Mouse (Mus musculus): ENCODE data around the gene Osgep. TPM values are rescaled to one million over a fixed set of nuclear protein-coding genes. Genes with fewer than 3 reads are reported as not detected.
A peak's percentile ranks its signal among the peaks of the same experiment; 100 is the strongest.
"Not testable (repeated sequence)": the region's sequence is repeated elsewhere in the genome, so short reads cannot be mapped to it uniquely, and the experiment has no call there.

Osgep gene
- polyA plus RNA-seq, 1 experiment from 2014 or later: 125 TPM

GRCm38 (mm10) chr14:50929951-50930350, 5.3 kb upstream of the Osgep start:
- H3K4me2 ChIP-seq: peak overlapping the region; percentile 90
- H3K4me3 ChIP-seq: peak overlapping the region; percentile 99
- H3K9ac ChIP-seq: peak overlapping the region; percentile 99
- no peak for ATAC-seq (ENCODE audit: low read depth)
- H3K27me3 ChIP-seq: no peaks in the 10 kb centered on the region
- H3K27ac ChIP-seq (replicated peaks): peak overlapping the region; percentile 86
- H3K9me3 ChIP-seq: no peaks in the 10 kb centered on the region
- peaks cover 38% of the 10 kb centered on the region for H3K36me3 ChIP-seq
- 18% methylated on average over 10 of the region's 10 CpGs for WGBS
- peaks cover 55% of the 10 kb centered on the region for H3K4me1 ChIP-seq (replicated peaks)

GRCm38 (mm10) chr14:50927366-50927765, 2.7 kb upstream of the Osgep start:
- H3K4me1 ChIP-seq (replicated peaks): peaks cover 64% of the 10 kb centered on the region
- no peak overlapping the region for H3K9ac ChIP-seq
- H3K4me2 ChIP-seq: no peak overlapping the region
- H3K36me3 ChIP-seq: peaks cover 38% of the 10 kb centered on the region
- H3K4me3 ChIP-seq: no peak overlapping the region
- H3K27ac ChIP-seq (replicated peaks): no peak overlapping the region
- H3K27me3 ChIP-seq: no peaks in the 10 kb centered on the region
- WGBS: 64% methylated on average over 3 of the region's 3 CpGs
- ATAC-seq (ENCODE audit: low read depth): no peak
- no peaks in the 10 kb centered on the region for H3K9me3 ChIP-seq

- peak overlapping the region; percentile 93 for H3K27ac ChIP-seq (replicated peaks)
- H3K9ac ChIP-seq: peak overlapping the region; percentile 84
- peak overlapping the region; percentile 78 for H3K4me3 ChIP-seq
- peak; percentile 48 for ATAC-seq (ENCODE audit: low read depth)
- H3K9me3 ChIP-seq: no peaks in the 10 kb centered on the region
- peak overlapping the region; percentile 87 for H3K4me2 ChIP-seq
- H3K36me3 ChIP-seq: peaks cover 38% of the 10 kb centered on the region
- under 1% methylated on average over 38 of the region's 38 CpGs for whole genome bisulfite sequencing
- H3K27me3 ChIP-seq: no peaks in the 10 kb centered on the region
- H3K4me1 ChIP-seq (replicated peaks): peaks cover 55% of the 10 kb centered on the region
These were observed 623 bp upstream of the Osgep start for GRCm38 (mm10) chr14:50925111-50925920.

- H3K27me3 ChIP-seq; ATAC-seq (ENCODE audit: low read depth); H3K27ac ChIP-seq (replicated peaks); H3K9me3 ChIP-seq; H3K9ac ChIP-seq: not testable (repeated sequence)
- 85% methylated on average over 1 of the region's 1 CpGs for WGBS
- Histone ChIP-seq H3K4me3 (peak overlapping the region; percentile 78), H3K36me3 (peaks cover 31% of the 10 kb centered on the region), H3K4me1 (replicated peaks) (peaks cover 36% of the 10 kb centered on the region), H3K4me2 (peak overlapping the region; percentile 87)
These were observed 1.3 kb downstream of the Osgep start for GRCm38 (mm10) chr14:50923437-50923836.

- no peak for ATAC-seq (ENCODE audit: low read depth)
- H3K4me3 ChIP-seq: no peak overlapping the region
- no peak overlapping the region for H3K9ac ChIP-seq
- WGBS: 63% methylated on average over 3 of the region's 3 CpGs
- no peaks in the 10 kb centered on the region for H3K4me1 ChIP-seq (replicated peaks)
- H3K36me3 ChIP-seq: peaks cover 51% of the 10 kb centered on the region
- no peak overlapping the region for H3K27ac ChIP-seq (replicated peaks)
- H3K4me2 ChIP-seq: no peak overlapping the region
- no peaks in the 10 kb centered on the region for H3K9me3 ChIP-seq
- H3K27me3 ChIP-seq: no peaks in the 10 kb centered on the region
These were observed 13.3 kb downstream of the Osgep start for GRCm38 (mm10) chr14:50911356-50911755.

- WGBS: 82% methylated on average over 4 of the region's 4 CpGs
- no peak overlapping the region for H3K4me3 ChIP-seq
- ATAC-seq (ENCODE audit: low read depth): no peak
- no peak overlapping the region for H3K27ac ChIP-seq (replicated peaks)
- peaks cover 21% of the 10 kb centered on the region for H3K36me3 ChIP-seq
- H3K4me2 ChIP-seq: no peak overlapping the region
- H3K9ac ChIP-seq: no peak overlapping the region
- peaks cover 8% of the 10 kb centered on the region for H3K4me1 ChIP-seq (replicated peaks)
- no peaks in the 10 kb centered on the region for H3K9me3 ChIP-seq
- H3K27me3 ChIP-seq: no peaks in the 10 kb centered on the region
These were observed 16.6 kb downstream of the Osgep start for GRCm38 (mm10) chr14:50908126-50908525.

- H3K27me3 ChIP-seq; H3K27ac ChIP-seq (replicated peaks); H3K9ac ChIP-seq; H3K36me3 ChIP-seq; H3K9me3 ChIP-seq; H3K4me1 ChIP-seq (replicated peaks); H3K4me3 ChIP-seq; H3K4me2 ChIP-seq; ATAC-seq (ENCODE audit: low read depth): not testable (repeated sequence)
These were observed 19.4 kb downstream of the Osgep start for GRCm38 (mm10) chr14:50905327-50905726.

- H3K27ac ChIP-seq (replicated peaks): no peak overlapping the region
- no peaks in the 10 kb centered on the region for H3K9me3 ChIP-seq
- no peak for ATAC-seq (ENCODE audit: low read depth)
- WGBS: 84% methylated on average over 4 of the region's 4 CpGs
- H3K27me3 ChIP-seq: no peaks in the 10 kb centered on the region
- no peak overlapping the region for H3K4me3 ChIP-seq
- no peak overlapping the region for H3K4me2 ChIP-seq
- H3K9ac ChIP-seq: no peak overlapping the region
- H3K36me3 ChIP-seq: no peaks in the 10 kb centered on the region
- H3K4me1 ChIP-seq (replicated peaks): peaks cover 8% of the 10 kb centered on the region
These were observed 19.9 kb downstream of the Osgep start for GRCm38 (mm10) chr14:50904828-50905129.

GRCm38 (mm10) chr14:50903973-50904827, 20.5 kb downstream of the Osgep start:
- 4% methylated on average over 26 of the region's 26 CpGs for WGBS
- ATAC-seq (ENCODE audit: low read depth): peak; percentile 89
- no peak overlapping the region; the same call in 1 of the 2 replicates for H3K27ac ChIP-seq (replicated peaks)
- H3K4me1 ChIP-seq (replicated peaks): peaks cover 8% of the 10 kb centered on the region
- no peaks in the 10 kb centered on the region for H3K36me3 ChIP-seq
- H3K4me2 ChIP-seq: peak overlapping the region; percentile 64
- peak overlapping the region; percentile 61 for H3K9ac ChIP-seq
- peak overlapping the region; percentile 41 for H3K4me3 ChIP-seq
- no peaks in the 10 kb centered on the region for H3K9me3 ChIP-seq
- no peaks in the 10 kb centered on the region for H3K27me3 ChIP-seq

- not testable (repeated sequence) for H3K4me3 ChIP-seq; H3K9me3 ChIP-seq; H3K36me3 ChIP-seq; ATAC-seq (ENCODE audit: low read depth); H3K27ac ChIP-seq (replicated peaks); H3K4me2 ChIP-seq; H3K9ac ChIP-seq
- Histone ChIP-seq H3K27me3 (peaks cover 10% of the 10 kb centered on the region; the same call in 1 of the 2 replicates), H3K4me1 (replicated peaks) (peaks cover 16% of the 10 kb centered on the region)
- WGBS: 93% methylated on average over 2 of the region's 2 CpGs
These were observed 26.7 kb downstream of the Osgep start for GRCm38 (mm10) chr14:50897992-50898391.

- peak within 1 kb of the TSS; percentile 52 for H3K4me3 ChIP-seq
These were observed 27.3 kb downstream of the Osgep start, which contains the start of gene Klhl33 for GRCm38 (mm10) chr14:50897374-50897765. Klhl33 (minus strand) TSS chr14:50897507.

More at GRCm38 (mm10) chr14:50897374-50897765, 27.3 kb downstream of the Osgep start, which contains the start of gene Klhl33:
- 49% methylated on average over 7 of the region's 7 CpGs for WGBS
- 0 out of 2 replicates have a peak, but pooled peaks have one; percentile 15 for ATAC-seq (ENCODE audit: low read depth)
- no peaks in the 10 kb centered on the region for H3K9me3 ChIP-seq
- H3K27me3 ChIP-seq: peaks cover 10% of the 10 kb centered on the region; the same call in 1 of the 2 replicates
- H3K9ac ChIP-seq: peak within 1 kb of the TSS; percentile 76
- no peaks in the 10 kb centered on the region for H3K36me3 ChIP-seq
- peaks cover 16% of the 10 kb centered on the region for H3K4me1 ChIP-seq (replicated peaks)
- 0 out of 2 replicates have a peak within 1 kb of the TSS, but pooled peaks have one; percentile 23 for H3K27ac ChIP-seq (replicated peaks)
- H3K4me2 ChIP-seq: peak within 1 kb of the TSS; percentile 91

Data from neural tube, embryonic 13.5 days (tissue).